Mouse (Mus musculus) G1E (cell line): ENCODE results near the gene Cd300a.

Experiments used
- CTCF ChIP-seq: IDR thresholded peaks from 2 replicates; pipeline ENCODE4 v1.5.1; 2012; ENCODE audit warnings: low read depth, low read length, inconsistent platforms, mixed read lengths
- GATA1 ChIP-seq: IDR thresholded peaks from 2 replicates; pipeline ENCODE4 v1.6.1; 2012; ENCODE audit warnings: borderline replicate concordance, low read length, inconsistent platforms, mixed read lengths
- TAL1 ChIP-seq: conservative IDR thresholded peaks from 2 replicates; pipeline ENCODE4 v1.6.1; 2012; ENCODE audit warnings: low read depth, low read length, inconsistent platforms, mixed read lengths

DNA sequence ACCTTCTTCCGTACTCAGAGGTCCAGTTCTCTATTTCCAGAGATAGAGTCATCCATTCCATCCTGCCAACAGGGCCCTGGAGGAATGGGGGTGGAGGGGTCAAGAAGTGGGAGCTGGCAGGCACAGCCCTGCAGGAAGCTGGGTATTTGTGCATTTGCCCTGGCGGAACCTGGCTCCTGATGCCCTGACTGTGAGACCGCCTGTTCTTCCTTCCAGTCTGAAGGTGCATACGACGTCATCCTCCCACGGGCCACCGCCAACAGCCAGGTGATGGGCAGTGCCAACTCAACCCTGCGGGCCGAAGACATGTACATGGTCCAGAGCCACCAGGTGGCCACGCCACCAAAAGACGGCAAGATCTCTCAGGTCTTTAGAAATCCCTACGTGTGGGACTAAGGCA is 21.6 kb upstream of the Cd300a start:
- TF ChIP-seq CTCF (no peak), GATA1 (no peak), TAL1 (no peak)
